Mouse (Mus musculus): ENCODE data around the gene Schip1. TPM values are rescaled to one million over a fixed set of nuclear protein-coding genes. Genes with fewer than 3 reads are reported as not detected.

The Schip1 gene
- polyA plus RNA-seq, 2 experiments = 1.1 to 1.6 TPM

DNA sequence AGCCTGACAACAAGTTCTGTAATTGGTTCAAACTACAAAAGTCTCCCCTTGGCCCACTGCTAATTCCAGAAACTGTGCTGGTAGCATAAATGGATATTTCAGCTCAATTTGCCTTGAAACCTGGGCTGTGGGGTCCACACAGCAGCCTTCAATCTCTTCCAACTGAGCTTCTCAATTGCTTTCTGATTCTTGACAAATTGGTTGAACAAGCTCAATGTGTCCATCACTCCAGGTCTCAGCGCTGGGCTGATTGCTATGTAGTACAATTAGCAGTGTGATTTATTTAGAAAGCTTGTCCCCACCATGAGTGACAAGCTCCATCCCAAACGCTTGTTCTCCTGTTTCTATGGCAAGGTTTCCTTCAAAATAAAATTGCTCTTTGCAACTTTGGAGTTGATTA is 370.3 kb downstream of the Schip1 start:
- TF ChIP-seq CTCF (IDR thresholded peaks at IDR 0.05; ENCODE audit: low read depth) (no peak), EP300 (IDR thresholded peaks at IDR 0.05; ENCODE audit: low read depth) (no peak)
- WGBS (ENCODE audit: insufficient replicate concordance) = 55% methylated on average over 2 of the region's 2 CpGs
- H3K9me3 ChIP-seq (ENCODE audit: control insufficient read depth, low read length) = no peaks in the 10 kb centered on the region
- H3K4me2 ChIP-seq (ENCODE audit: low read depth) = no peak overlapping the region
- H3K27ac ChIP-seq = no peak overlapping the region
- no peaks in the 10 kb centered on the region for H3K36me3 ChIP-seq (replicated peaks; ENCODE audit: control insufficient read depth, insufficient read depth, low read depth)
- DNase-seq (ENCODE audit: low read depth in 3 of 3, low spot score in 3 of 3) (no peak), ATAC-seq (ENCODE audit: insufficient read depth) (no peak)
- H3K4me3 ChIP-seq (ENCODE audit: insufficient read depth in 1 of 2, low read depth in 2 of 2, low read length in 2 of 2) = no peak overlapping the region
- H3K27me3 ChIP-seq (ENCODE audit: control insufficient read depth, insufficient read depth, low read length) = no peaks in the 10 kb centered on the region
- no peaks in the 10 kb centered on the region for H3K4me1 ChIP-seq (replicated peaks; ENCODE audit: control insufficient read depth in 2 of 2, insufficient read depth in 2 of 2, low read length in 1 of 2)
- no peak overlapping the region for H3K9ac ChIP-seq (replicated peaks)

DNA sequence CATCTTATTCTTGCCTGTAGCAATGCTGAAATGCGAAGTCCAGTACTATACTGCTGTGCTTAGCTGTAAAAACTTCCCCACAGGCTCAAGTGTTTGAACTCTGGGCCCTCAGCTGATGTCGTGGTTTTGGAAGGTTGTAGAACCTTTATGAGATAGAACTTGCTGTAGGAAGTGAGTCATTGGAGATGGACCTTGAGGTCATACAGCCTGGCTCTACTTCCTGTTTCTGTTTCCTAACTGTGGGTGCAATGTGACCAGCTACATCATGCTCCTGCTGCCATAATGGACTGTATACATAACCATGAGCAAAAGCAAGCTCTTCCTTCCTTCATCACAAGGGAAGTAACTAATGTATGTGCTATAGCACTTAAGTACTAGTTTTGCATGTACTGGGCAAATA is 383.9 kb downstream of the Schip1 start:
- Histone ChIP-seq H3K4me3 (ENCODE audit: insufficient read depth in 1 of 2, low read depth in 2 of 2, low read length in 2 of 2) (no peak overlapping the region), H3K27me3 (ENCODE audit: control insufficient read depth, insufficient read depth, low read length) (no peaks in the 10 kb centered on the region), H3K9ac (replicated peaks) (no peak overlapping the region), H3K36me3 (replicated peaks; ENCODE audit: control insufficient read depth, insufficient read depth, low read depth) (no peaks in the 10 kb centered on the region), H3K27ac (no peak overlapping the region), H3K9me3 (ENCODE audit: control insufficient read depth, low read length) (no peaks in the 10 kb centered on the region), H3K4me1 (replicated peaks; ENCODE audit: control insufficient read depth in 2 of 2, insufficient read depth in 2 of 2, low read length in 1 of 2) (no peaks in the 10 kb centered on the region), H3K4me2 (ENCODE audit: low read depth) (no peak overlapping the region)
- DNase-seq (ENCODE audit: low read depth in 3 of 3, low spot score in 3 of 3) (no peak), ATAC-seq (ENCODE audit: insufficient read depth) (no peak)
- TF ChIP-seq CTCF (IDR thresholded peaks at IDR 0.05; ENCODE audit: low read depth) (no peak), EP300 (IDR thresholded peaks at IDR 0.05; ENCODE audit: low read depth) (no peak)
- WGBS (ENCODE audit: insufficient replicate concordance) = 37% methylated on average over 2 of the region's 2 CpGs

DNA sequence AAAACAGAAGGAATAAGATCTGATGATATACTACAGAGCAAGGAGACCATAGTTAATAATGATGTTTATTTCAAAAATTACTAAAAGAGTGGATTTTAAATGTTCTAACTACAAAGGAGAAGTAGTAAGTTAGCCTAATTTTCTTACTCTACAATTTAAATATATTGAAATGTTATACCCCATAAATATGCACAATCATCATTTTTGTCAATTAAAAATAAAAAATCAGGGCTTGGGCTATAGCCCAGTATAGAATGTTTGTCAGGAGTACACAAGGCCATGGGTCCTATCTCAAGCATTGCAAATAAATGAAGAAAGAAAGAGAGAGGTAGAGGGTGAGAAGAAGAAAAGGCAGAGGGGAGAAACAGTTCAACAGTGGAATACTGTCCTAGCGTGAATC is 387.0 kb downstream of the Schip1 start:
- Histone ChIP-seq H3K36me3 (replicated peaks; ENCODE audit: control insufficient read depth, insufficient read depth, low read depth) (no peaks in the 10 kb centered on the region), H3K4me2 (ENCODE audit: low read depth) (no peak overlapping the region), H3K27me3 (ENCODE audit: control insufficient read depth, insufficient read depth, low read length) (no peaks in the 10 kb centered on the region), H3K4me1 (replicated peaks; ENCODE audit: control insufficient read depth in 2 of 2, insufficient read depth in 2 of 2, low read length in 1 of 2) (no peaks in the 10 kb centered on the region), H3K27ac (no peak overlapping the region), H3K9me3 (ENCODE audit: control insufficient read depth, low read length) (no peaks in the 10 kb centered on the region), H3K9ac (replicated peaks) (no peak overlapping the region), H3K4me3 (ENCODE audit: insufficient read depth in 1 of 2, low read depth in 2 of 2, low read length in 2 of 2) (no peak overlapping the region)
- no peak for TF ChIP-seq CTCF (IDR thresholded peaks at IDR 0.05; ENCODE audit: low read depth)
- no peak for TF ChIP-seq EP300 (IDR thresholded peaks at IDR 0.05; ENCODE audit: low read depth)
- WGBS (ENCODE audit: insufficient replicate concordance) = 80% methylated on average over 1 of the region's 1 CpGs
- ATAC-seq (ENCODE audit: insufficient read depth) (no peak), DNase-seq (ENCODE audit: low read depth in 3 of 3, low spot score in 3 of 3) (no peak)

DNA sequence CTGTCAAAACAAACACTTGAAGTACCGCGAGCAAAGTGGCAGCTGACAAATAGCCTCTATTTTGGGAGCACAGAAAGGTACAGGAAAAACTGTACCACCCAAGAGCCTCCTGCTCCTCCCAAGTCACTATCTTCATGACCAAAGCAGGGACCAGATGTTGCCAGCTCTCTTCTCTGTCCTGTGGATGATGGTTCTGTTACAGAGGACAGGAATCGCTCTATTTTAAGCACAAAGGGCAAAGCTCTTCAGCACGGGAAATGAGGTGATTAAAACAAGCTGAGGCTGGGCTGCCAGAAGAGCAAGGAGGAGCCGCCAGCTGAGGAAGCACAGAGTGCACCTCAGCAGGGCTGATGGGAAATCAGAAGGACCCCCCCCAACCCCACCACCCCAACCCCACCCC is 388.7 kb downstream of the Schip1 start:
- 9% methylated on average over 5 of the region's 5 CpGs for WGBS (ENCODE audit: insufficient replicate concordance)
- Histone ChIP-seq H3K4me1 (replicated peaks; ENCODE audit: control insufficient read depth in 2 of 2, insufficient read depth in 2 of 2, low read length in 1 of 2) (no peaks in the 10 kb centered on the region), H3K27me3 (ENCODE audit: control insufficient read depth, insufficient read depth, low read length) (no peaks in the 10 kb centered on the region), H3K4me2 (ENCODE audit: low read depth) (no peak overlapping the region), H3K9me3 (ENCODE audit: control insufficient read depth, low read length) (no peaks in the 10 kb centered on the region), H3K36me3 (replicated peaks; ENCODE audit: control insufficient read depth, insufficient read depth, low read depth) (no peaks in the 10 kb centered on the region), H3K27ac (no peak overlapping the region), H3K9ac (replicated peaks) (no peak overlapping the region), H3K4me3 (ENCODE audit: insufficient read depth in 1 of 2, low read depth in 2 of 2, low read length in 2 of 2) (no peak overlapping the region)
- ATAC-seq (ENCODE audit: insufficient read depth) (no peak), DNase-seq (ENCODE audit: low read depth in 3 of 3, low spot score in 3 of 3) (no peak)
- TF ChIP-seq EP300 (IDR thresholded peaks at IDR 0.05; ENCODE audit: low read depth) (no peak), CTCF (IDR thresholded peaks at IDR 0.05; ENCODE audit: low read depth) (no peak)

DNA sequence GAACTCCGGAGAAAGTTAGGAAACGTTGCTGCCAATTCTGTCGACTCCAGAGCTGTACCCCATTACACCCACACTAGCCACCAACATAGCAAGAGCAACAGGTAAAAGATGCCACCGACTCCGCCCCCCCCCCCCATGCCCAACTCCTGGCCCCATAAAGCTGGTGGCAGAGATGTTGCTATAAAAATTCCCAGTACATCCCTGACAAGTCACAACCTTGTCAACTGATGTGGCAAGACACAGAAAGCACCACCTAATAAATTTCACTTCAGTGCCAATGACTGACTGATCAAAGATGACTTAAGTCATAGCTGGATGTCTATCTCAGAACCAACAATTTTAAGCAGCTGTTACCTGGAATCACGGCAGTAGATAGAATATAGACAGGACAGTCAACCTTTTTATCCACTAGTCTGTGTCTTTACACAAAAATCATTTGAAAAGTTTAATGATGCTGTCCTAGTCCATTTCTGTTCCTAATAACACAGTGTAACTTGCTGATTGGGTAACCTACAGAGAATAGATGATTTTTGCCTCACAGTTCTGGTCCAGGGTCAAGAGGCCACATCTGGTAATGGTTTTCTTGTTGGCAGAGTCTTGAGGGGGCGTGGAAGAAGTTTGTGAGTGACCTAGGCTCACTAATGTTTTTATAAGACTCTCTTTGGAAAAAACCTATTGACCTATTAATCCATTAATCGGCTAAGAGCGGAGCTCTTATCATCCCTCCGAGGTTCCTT is 389.3 kb downstream of the Schip1 start:
- Histone ChIP-seq H3K4me1 (replicated peaks; ENCODE audit: control insufficient read depth in 2 of 2, insufficient read depth in 2 of 2, low read length in 1 of 2) (no peaks in the 10 kb centered on the region), H3K4me3 (ENCODE audit: insufficient read depth in 1 of 2, low read depth in 2 of 2, low read length in 2 of 2) (no peak overlapping the region), H3K36me3 (replicated peaks; ENCODE audit: control insufficient read depth, insufficient read depth, low read depth) (no peaks in the 10 kb centered on the region), H3K27ac (no peak overlapping the region), H3K9me3 (ENCODE audit: control insufficient read depth, low read length) (no peaks in the 10 kb centered on the region), H3K27me3 (ENCODE audit: control insufficient read depth, insufficient read depth, low read length) (no peaks in the 10 kb centered on the region), H3K4me2 (ENCODE audit: low read depth) (no peak overlapping the region), H3K9ac (replicated peaks) (no peak overlapping the region)
- no peak for ATAC-seq (ENCODE audit: insufficient read depth)
- no peak for DNase-seq (ENCODE audit: low read depth in 3 of 3, low spot score in 3 of 3)
- TF ChIP-seq CTCF (IDR thresholded peaks at IDR 0.05; ENCODE audit: low read depth) (no peak), EP300 (IDR thresholded peaks at IDR 0.05; ENCODE audit: low read depth) (no peak)
- WGBS (ENCODE audit: insufficient replicate concordance) = 56% methylated on average over 10 of the region's 10 CpGs
